Mouse (Mus musculus): Measurements from ENCODE around the gene Lancl1.

Lancl1 gene

GRCm38 (mm10) chr1:67038246-67038987 lies at the start of gene Lancl1:
TSS of gene Lancl1 (minus strand) at chr1:67038872.
- peak; percentile 74 to 82 for DNase-seq (ENCODE audit: low spot score in 2 of 2)

DNA sequence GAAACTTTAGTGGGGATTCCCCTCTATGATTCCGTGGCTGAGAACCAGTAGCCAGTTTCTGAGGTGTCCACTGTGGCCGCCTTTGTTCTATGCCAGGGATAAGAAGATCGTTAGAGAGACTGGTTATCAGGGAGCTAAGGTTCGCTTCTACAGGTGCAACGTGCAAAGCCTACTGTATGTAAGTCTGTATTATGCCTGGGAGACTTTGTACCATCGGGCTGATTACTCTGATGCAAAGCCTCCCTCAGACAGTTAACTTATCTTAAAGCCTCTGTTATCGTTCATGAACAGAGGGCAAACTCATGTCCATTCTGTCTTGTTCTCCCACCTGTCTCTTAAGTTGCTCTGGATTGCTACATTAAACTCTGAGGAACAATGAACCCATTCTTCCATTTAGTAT lies 40.5 kb upstream of the Lancl1 start:
- DNase-seq (ENCODE audit: low spot score in 2 of 2), result no peak

DNA sequence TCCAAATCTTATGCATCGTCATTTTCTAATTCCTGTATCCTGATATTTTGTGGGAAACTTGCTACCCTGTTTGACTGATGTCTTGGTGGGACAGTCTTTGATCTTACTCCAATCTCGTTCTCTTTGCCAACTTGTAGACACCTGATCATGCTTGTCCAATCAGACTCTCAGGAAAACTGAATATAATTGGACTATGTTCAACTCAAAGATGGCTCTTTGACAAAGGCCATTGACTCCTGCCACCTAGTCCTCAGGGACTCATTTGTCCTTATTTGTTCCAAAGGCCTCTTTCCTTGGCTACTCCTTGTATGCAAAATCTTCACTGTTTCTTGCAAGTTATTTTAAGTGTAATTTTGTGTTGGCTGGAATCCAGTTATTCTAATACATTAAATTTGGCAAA lies 40.0 kb upstream of the Lancl1 start:
- no peak for DNase-seq (ENCODE audit: low spot score in 2 of 2)

DNA sequence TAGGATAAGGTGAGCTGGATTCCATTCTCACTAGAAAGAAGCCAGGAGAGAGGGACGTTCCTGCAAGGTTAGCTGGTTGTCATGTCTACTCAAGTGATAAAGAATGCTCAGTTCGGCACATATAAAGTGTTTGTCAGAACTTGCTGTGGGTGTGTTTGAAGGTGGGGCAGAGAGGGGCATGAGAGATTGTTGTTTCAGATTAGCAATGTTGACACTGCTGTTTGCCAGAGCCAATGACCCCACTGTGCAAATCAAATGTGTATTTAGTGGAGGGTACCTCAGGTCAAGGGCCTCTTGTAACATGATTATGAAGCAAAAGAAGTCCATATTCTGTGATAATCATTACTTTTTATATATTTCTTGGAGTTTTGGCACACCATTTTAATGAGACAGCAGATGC lies 39.1 kb upstream of the Lancl1 start:
- DNase-seq (ENCODE audit: low spot score in 2 of 2), result no peak

- DNase-seq (ENCODE audit: low spot score in 2 of 2), result no peak
Observed at GRCm38 (mm10) chr1:67067561-67067960, 28.9 kb upstream of the Lancl1 start.

DNA sequence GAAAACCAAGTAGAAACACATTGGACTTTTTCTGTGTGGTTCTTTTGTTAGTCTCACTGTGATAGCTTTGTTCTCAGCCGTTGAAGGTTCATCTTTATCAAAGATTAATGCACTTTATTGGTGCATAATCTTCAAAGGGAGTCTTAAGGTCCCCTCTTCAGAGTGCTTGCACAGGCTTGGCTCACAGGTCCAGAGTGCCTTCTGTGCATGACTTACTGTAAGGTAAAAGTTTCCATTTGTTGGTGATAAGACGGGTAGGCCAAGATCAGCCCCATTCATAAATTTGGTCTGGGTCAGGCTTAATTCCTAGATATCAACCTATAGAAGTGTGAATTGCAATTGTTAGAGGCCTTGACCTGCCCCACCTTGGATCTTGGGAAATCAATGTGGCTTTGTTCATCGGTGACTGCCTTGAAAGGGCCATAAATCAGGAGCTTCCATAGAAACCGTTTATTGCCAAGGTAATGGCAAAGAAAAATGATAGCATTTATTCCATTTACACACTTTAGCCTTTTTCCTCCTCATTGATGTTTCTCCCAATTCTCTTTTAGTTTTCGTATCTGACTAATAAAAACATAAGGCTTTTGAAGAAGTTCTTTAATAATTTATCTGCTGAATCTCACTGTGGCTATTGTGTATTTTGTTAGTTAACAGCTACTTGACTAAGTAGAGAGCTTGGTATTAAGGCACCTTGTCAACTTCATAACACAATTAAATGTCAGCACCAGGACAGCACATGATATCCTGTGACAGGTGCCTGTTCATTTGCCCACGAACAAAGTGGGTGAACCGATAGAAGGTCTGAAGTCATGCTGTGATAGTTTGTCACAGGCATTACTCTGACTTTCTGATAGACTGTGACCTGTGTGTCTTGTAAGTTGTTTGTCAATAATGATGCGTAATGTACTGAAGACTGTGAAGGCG lies 26.9 kb upstream of the Lancl1 start:
- no peak for DNase-seq (ENCODE audit: low spot score in 2 of 2)

DNA sequence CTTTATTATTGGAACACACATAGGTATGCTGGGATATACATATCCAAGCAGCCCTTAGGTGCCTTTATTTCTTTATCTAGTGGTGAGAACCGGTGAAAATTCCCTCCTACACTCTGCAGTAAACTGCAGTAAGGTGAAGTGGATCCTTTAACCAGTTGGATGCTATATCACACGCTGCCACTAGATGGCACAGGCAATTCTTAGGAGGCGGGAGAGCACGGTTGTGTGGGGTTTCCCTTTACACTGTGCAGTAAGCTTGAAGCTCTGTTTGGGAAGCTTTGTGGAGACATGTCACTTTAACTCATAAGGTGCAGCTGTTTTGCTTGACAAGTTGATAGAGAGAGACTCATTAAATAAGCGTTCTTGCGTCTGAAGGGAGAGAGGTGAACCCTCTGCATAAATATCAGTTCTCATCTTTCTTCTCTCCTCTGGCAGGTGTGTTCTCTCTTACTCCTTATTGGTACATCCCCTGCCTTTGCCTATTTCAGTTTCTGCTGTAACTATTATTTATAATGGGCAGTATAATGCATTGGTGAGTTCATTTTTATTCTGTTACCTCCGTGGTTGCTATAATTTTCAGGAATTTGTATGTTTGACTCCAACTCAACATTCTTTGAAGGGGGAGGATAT lies 22.9 kb upstream of the Lancl1 start:
- DNase-seq (ENCODE audit: low spot score in 2 of 2), result peak in 1 of 2 experiments; percentile 29

- no peak for DNase-seq (ENCODE audit: low spot score in 2 of 2)
Observed at GRCm38 (mm10) chr1:67055816-67056215, 17.1 kb upstream of the Lancl1 start.

DNA sequence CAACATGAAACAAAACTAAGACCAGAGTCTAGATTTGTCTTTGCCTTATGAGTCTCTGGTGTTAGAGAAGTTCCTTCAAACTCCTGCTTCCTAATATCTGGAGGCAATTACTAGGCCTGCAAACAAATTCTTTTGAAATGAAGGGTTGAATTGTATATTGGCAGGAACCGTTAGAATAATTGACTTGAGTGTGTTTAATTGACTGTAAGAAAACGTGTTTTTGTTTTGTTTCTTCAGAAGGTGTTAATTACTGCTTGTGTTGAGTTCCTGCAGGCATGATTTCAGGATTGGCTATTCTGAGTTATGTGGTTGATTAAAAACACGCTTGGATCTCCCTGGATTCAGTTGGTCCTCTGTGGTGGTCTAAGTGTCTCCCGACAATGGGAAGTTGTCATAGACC lies 14.0 kb upstream of the Lancl1 start:
- no peak for DNase-seq (ENCODE audit: low spot score in 2 of 2)

DNA sequence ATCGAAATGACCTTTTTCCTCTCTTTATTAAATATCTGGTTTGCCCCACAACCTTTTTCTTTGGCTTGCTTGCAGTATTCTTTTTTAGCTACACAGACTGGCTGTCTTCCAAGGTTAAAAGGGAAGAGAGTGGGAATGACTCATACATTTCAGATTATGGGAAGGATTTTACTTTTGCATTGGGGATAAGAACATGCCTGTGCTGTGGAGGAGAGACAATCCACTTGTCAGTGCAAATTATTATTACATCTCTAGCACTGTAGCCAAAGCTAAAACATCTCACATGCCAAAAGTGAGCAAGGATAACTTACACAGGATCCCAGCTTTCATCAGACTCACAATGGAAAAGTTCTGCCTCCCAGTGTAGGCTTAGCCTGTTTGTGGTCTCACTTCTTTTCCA lies 10.9 kb upstream of the Lancl1 start:
- DNase-seq (ENCODE audit: low spot score in 2 of 2), result no peak

GRCm38 (mm10) chr1:67048696-67049095 lies 10.0 kb upstream of the Lancl1 start:
- no peak for DNase-seq (ENCODE audit: low spot score in 2 of 2)

GRCm38 (mm10) chr1:67045100-67045499 lies 6.4 kb upstream of the Lancl1 start:
- no peak for DNase-seq (ENCODE audit: low spot score in 2 of 2)

DNA sequence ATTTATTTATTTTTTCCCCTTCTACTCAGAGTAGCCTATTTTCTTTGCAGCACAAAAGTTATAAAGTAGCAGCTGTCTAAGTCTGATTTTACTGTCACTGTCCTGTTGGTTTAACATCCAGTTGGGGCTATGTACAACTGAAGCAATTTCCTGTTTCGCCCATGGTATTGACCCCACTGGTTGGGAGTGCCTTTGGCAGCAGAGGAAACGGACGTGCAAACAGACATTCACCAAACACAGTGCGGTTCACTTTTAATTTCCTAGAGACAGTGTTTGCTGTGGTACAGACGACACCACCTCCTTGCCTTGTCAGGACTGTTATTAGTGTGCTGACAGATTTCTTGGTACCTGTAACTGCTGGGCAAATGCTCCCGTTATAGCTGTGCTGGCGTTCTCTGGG lies 3.9 kb upstream of the Lancl1 start:
- DNase-seq (ENCODE audit: low spot score in 2 of 2), result no peak

GRCm38 (mm10) chr1:67039083-67039482 lies 411 bp upstream of the Lancl1 start:
- no peak for DNase-seq (ENCODE audit: low spot score in 2 of 2)

- no peak for DNase-seq (ENCODE audit: low spot score in 2 of 2)
Observed at GRCm38 (mm10) chr1:67037198-67037597, 1.5 kb downstream of the Lancl1 start.

- DNase-seq (ENCODE audit: low spot score in 2 of 2), result no peak
Observed at GRCm38 (mm10) chr1:67033278-67033677, 5.4 kb downstream of the Lancl1 start.

- DNase-seq (ENCODE audit: low spot score in 2 of 2), result no peak
Observed at GRCm38 (mm10) chr1:67026927-67027511, 11.7 kb downstream of the Lancl1 start.

DNA sequence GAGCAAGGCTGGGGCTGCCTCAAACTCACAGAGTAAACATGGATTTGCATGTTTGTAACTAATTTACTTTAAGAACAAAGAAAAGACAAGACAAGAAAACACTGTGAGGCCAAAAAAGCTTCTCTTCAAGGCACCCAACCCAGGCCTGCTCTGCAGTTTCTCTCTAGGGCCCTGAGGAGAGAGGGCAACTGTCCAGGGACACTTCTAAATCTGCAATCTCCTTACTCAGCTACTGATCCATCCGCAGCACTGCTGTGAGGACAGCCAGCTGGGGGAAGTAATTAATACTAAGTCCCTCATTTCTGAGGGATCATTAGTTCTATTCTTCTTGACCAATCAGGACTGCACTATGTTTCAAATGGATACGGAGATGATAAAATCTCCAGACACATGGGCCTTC lies 12.5 kb downstream of the Lancl1 start:
- no peak for DNase-seq (ENCODE audit: low spot score in 2 of 2)

- DNase-seq (ENCODE audit: low spot score in 2 of 2), result no peak
Observed at GRCm38 (mm10) chr1:67022767-67023166, 15.9 kb downstream of the Lancl1 start.

- DNase-seq (ENCODE audit: low spot score in 2 of 2), result no peak
Observed at GRCm38 (mm10) chr1:67022051-67022450, 16.6 kb downstream of the Lancl1 start.

DNA sequence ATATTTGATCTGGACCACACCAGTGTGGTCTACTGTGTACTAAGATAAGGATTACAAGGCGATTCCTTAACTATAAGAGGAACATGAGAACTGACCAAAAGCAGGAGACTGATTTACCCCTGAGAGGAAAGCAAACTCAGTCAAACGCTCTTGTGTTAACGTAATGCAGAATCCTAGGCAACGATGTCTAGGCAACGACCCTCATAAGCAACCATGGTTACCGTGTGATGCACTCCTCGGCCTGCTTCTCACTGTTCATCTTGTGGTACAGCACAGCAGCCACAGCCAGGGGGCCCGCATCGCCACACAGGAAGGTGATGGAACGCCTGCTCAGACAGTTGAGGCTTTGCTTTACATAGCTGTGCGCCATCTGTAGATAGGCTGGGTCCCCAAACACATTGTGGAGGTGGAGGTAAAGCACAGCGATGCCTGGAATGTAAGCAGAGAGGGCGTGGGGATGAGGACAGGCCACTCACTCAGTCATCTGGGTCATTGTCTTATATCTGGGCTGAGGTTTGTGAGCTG lies 18.0 kb downstream of the Lancl1 start:
- DNase-seq (ENCODE audit: low spot score in 2 of 2), result no peak
